Mouse (Mus musculus) brain, embryonic 18.5 days (tissue): ENCODE measurements around the gene Phf21a.

ENCODE experiments used
- DNase-seq: peaks from one replicate; pipeline ENCODE4 v3.0.0-alpha.2; 2012; ENCODE audit warnings: low read depth, low spot score

The Phf21a gene

DNA sequence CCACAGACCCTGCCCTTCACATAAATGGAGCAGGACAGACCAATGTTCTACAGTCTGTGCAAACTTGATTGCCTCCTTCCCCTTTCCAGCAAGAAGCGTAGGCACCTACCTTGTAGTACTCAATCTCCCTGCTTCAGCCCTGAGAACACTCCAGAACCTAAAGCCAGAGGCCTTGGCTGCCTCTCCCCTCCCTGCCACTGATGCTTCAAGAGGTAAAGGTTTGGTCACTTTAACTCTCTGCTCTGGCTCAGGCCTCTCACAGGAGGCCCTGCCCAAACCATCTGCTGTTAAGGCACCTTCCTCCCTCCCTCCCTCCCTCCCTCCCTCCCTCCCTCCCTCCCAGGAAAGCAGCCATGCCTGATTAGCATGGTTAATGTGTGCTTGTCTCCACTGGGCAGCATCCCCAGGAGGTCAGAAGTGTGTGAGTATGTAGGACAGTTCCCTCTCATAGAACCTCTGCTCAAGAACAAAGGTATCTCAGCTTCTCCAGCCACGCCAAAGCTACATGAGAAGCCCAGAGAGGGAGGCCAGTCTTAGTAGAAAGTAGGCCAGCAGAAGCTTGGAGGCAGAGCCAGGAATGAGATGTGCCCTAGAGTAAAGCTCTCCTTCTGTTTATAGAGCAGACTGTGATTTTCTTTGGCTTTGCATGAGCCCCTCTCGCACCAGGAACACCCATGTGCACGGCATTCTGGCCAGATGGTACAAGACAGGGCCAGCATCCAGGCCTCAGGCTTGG, 309.8 kb downstream of the Phf21a start:
- DNase-seq = no peak

DNA sequence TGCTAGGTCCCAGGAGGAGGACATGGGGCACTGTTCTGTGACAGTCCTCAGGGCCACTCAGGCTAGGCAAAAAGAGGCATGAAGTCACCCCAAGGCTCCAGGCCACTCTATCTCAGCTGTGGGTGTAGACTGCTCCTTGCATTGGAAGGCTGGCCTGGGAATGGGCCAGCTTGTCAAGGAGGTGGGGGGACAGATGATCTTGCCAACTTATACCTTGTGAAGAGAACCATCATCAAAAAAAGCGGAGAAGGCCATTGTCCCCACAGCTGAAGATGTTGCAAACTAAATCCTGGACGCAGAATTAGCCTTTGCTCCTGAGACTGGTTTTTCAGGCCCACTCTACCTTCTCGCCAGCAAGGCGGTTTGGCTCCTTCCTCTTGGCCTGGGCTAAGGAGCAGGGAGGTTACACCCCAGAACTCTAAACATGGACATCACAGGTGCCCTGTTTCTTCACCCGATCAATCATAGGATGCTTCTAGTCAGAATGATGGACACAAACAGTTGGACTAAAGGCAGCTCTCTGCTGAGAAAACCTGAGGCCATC, 310.9 kb downstream of the Phf21a start:
- DNase-seq = no peak

DNA sequence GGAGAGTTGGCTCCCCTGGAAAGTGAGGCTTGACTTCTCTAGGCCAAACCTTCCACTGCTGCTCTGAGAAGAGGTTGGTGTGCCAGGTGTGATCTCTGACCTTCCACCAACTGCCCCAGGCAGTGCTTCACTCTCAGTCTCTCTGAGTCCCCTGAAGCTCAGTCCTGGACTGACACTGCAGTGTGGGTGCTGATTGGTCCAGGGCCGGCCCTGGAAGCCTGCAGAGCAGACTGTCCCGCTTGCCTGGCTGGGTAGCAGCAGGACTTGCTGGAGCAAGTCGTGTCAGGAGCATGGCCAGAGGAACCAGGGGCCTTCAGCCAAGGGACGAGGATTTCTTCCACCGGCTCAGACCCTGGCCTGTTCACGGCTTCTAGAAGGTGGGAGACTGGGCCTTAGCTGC, 311.8 kb downstream of the Phf21a start:
- no peak for DNase-seq

DNA sequence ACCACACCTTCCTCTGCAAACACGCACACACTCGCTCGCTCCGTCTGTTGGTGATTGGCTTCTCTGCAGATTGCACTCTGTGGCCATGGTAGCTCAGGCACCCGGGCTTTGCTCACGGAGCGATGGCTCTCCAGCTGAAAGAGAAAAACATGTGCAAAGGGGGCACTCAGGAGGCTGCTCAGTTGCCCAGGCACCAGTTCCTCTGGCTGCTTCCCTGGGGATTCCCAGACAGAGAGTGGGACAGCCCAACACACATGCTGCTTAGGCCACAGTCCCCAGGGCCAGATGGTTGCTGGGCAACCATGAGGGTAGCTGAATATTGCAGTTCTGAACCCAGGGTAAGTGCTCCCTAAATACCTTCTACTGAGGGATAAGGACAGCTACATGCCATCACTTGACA, 312.8 kb downstream of the Phf21a start:
- DNase-seq = no peak

DNA sequence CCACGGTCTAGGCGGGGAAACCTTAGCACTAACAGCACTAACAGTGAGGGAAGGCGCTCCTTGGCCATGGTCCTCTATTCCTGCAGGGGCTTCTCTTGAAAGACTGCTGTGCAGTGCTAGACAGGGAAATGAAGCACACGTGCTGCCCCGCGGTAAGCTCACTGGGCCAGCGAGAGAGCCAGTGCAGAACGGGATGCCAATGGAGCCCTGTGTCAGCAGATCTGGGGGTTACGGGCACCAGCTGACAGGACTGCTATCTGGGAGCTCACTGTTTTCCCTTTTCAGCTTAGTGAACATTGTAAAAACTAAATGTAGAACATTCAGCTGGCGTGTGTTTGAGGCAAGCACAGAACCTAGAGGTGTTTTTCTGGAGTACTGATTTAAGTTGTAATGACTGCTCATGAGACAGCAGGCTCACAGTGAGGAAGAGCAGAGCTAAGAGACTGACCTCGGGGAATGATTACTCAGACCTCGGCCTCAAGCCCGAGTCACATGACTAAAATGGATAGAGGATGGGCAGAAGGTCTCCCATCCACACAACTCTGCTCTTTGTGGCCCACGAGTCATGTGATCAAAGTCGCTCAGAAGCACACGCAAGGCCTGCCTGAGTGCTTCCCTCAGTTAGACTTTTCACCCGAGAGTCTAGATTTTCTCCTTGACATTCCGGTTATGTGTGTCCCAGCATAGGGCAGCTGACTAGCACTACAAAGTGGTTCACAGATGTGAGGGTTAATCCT, 315.6 kb downstream of the Phf21a start:
- no peak for DNase-seq

DNA sequence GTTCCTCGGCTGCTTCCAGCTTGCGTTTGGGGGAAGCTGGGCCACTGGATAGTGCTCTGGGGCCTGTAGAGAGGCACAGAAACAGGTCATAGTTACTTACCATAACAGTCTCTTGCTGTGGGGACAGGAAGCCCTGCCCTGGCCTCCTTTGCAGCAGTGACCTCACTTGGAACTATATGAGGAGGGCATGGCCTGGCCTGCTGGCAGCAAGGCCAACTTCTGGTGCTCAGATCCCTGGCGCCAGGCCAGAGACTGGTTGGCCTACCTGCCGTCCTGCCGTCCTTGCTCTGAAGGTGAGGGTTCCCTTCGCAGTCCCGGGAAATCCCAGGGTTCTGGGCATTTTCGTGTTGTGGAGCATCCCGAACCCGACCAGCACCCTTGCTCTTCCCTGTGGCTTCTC, 318.8 kb downstream of the Phf21a start:
- no peak for DNase-seq
